Mouse (Mus musculus) telencephalon, adult 2 months (tissue): ENCODE measurements around the gene Gabra5.
A peak's percentile ranks its signal among the peaks of the same experiment; 100 is the strongest.

Experiments used
- DNase-seq: peaks from one replicate; pipeline ENCODE4 v3.0.0-alpha.2; 2011; ENCODE audit warnings: low read depth, low spot score

Gene Gabra5

GRCm38 (mm10) chr7:57509681-57510141, at the start of gene Gabra5:
Gene Gabra5, minus strand, starts transcription at chr7:57510059.
- peak; percentile 60 for DNase-seq

- DNase-seq = no peak
Measured at GRCm38 (mm10) chr7:57538565-57538964, 28.7 kb upstream of the Gabra5 start.

GRCm38 (mm10) chr7:57532676-57533075, 22.8 kb upstream of the Gabra5 start:
- no peak for DNase-seq

GRCm38 (mm10) chr7:57529954-57530353, 20.1 kb upstream of the Gabra5 start:
- DNase-seq = no peak

- DNase-seq = peak; percentile 46
Measured at GRCm38 (mm10) chr7:57529451-57529850, 19.6 kb upstream of the Gabra5 start.

GRCm38 (mm10) chr7:57512955-57513354, 3.1 kb upstream of the Gabra5 start:
- peak; percentile 47 for DNase-seq

GRCm38 (mm10) chr7:57508860-57509632, 813 bp downstream of the Gabra5 start:
- DNase-seq = no peak

- no peak for DNase-seq
Measured at GRCm38 (mm10) chr7:57502809-57503208, 7.0 kb downstream of the Gabra5 start.

GRCm38 (mm10) chr7:57491795-57492194, 18.1 kb downstream of the Gabra5 start:
- peak; percentile 76 for DNase-seq

GRCm38 (mm10) chr7:57486907-57487306, 23.0 kb downstream of the Gabra5 start:
- DNase-seq = no peak

- no peak for DNase-seq
Measured at GRCm38 (mm10) chr7:57482896-57483295, 27.0 kb downstream of the Gabra5 start.

GRCm38 (mm10) chr7:57473811-57474525, 35.9 kb downstream of the Gabra5 start:
- peak; percentile 75 for DNase-seq

- peak; percentile 63 for DNase-seq
Measured at GRCm38 (mm10) chr7:57471316-57471715, 38.5 kb downstream of the Gabra5 start.

- no peak for DNase-seq
Measured at GRCm38 (mm10) chr7:57460354-57460753, 49.5 kb downstream of the Gabra5 start.

- DNase-seq = no peak
Measured at GRCm38 (mm10) chr7:57448239-57448638, 61.6 kb downstream of the Gabra5 start.

- DNase-seq = peak; percentile 47
Measured at GRCm38 (mm10) chr7:57422675-57423074, 87.2 kb downstream of the Gabra5 start.

- DNase-seq = no peak
Measured at GRCm38 (mm10) chr7:57421044-57421443, 88.8 kb downstream of the Gabra5 start.

- no peak for DNase-seq
Measured at GRCm38 (mm10) chr7:57419392-57419791, 90.5 kb downstream of the Gabra5 start, which contains the start of gene Gabrb3. Gene Gabrb3, plus strand, starts transcription at chr7:57419692.

- no peak for DNase-seq
Measured at GRCm38 (mm10) chr7:57412896-57413295, 97.0 kb downstream of the Gabra5 start.

- no peak for DNase-seq
Measured at GRCm38 (mm10) chr7:57411163-57411562, 98.7 kb downstream of the Gabra5 start.

- DNase-seq = no peak
Measured at GRCm38 (mm10) chr7:57393551-57393950, 116.3 kb downstream of the Gabra5 start.

- DNase-seq = no peak
Measured at GRCm38 (mm10) chr7:57390046-57390445, 119.8 kb downstream of the Gabra5 start.

- DNase-seq = no peak
Measured at GRCm38 (mm10) chr7:57387341-57387654, 122.6 kb downstream of the Gabra5 start.
